Mouse (Mus musculus): ENCODE results near the gene Zbtb38. TPM values are rescaled to one million over a fixed set of nuclear protein-coding genes. Genes with fewer than 3 reads are reported as not detected.

Gene Zbtb38
- total RNA-seq, 1 experiment from 2014 or later: 31.0 TPM

GRCm38 (mm10) chr9:96763847-96764631 is 11.4 kb upstream of the Zbtb38 start:
- no peak for ATAC-seq (ENCODE audit: extremely low read depth, insufficient number of reproducible peaks, low FRiP score, poor library complexity, severe bottlenecking)

GRCm38 (mm10) chr9:96763025-96763424 is 10.4 kb upstream of the Zbtb38 start:
- ATAC-seq (ENCODE audit: extremely low read depth, insufficient number of reproducible peaks, low FRiP score, poor library complexity, severe bottlenecking): no peak

GRCm38 (mm10) chr9:96758749-96759597 is 6.3 kb upstream of the Zbtb38 start:
- peak; percentile 92 for ATAC-seq (ENCODE audit: extremely low read depth, insufficient number of reproducible peaks, low FRiP score, poor library complexity, severe bottlenecking)

GRCm38 (mm10) chr9:96756638-96757435 is 4.2 kb upstream of the Zbtb38 start:
- ATAC-seq (ENCODE audit: extremely low read depth, insufficient number of reproducible peaks, low FRiP score, poor library complexity, severe bottlenecking): no peak

GRCm38 (mm10) chr9:96755761-96756160 is 3.1 kb upstream of the Zbtb38 start:
- no peak for ATAC-seq (ENCODE audit: extremely low read depth, insufficient number of reproducible peaks, low FRiP score, poor library complexity, severe bottlenecking)

GRCm38 (mm10) chr9:96754625-96754969 is 2.0 kb upstream of the Zbtb38 start:
- peak; percentile 48 for ATAC-seq (ENCODE audit: extremely low read depth, insufficient number of reproducible peaks, low FRiP score, poor library complexity, severe bottlenecking)

- ATAC-seq (ENCODE audit: extremely low read depth, insufficient number of reproducible peaks, low FRiP score, poor library complexity, severe bottlenecking): no peak
Observed at GRCm38 (mm10) chr9:96753921-96754624, 1.4 kb upstream of the Zbtb38 start.

- no peak for ATAC-seq (ENCODE audit: extremely low read depth, insufficient number of reproducible peaks, low FRiP score, poor library complexity, severe bottlenecking)
Observed at GRCm38 (mm10) chr9:96753392-96753791, 761 bp upstream of the Zbtb38 start.

- ATAC-seq (ENCODE audit: extremely low read depth, insufficient number of reproducible peaks, low FRiP score, poor library complexity, severe bottlenecking): no peak
Observed at GRCm38 (mm10) chr9:96751821-96752602, 619 bp downstream of the Zbtb38 start.

- no peak for ATAC-seq (ENCODE audit: extremely low read depth, insufficient number of reproducible peaks, low FRiP score, poor library complexity, severe bottlenecking)
Observed at GRCm38 (mm10) chr9:96750636-96751035, 2.0 kb downstream of the Zbtb38 start.

- ATAC-seq (ENCODE audit: extremely low read depth, insufficient number of reproducible peaks, low FRiP score, poor library complexity, severe bottlenecking): no peak
Observed at GRCm38 (mm10) chr9:96746527-96746926, 6.1 kb downstream of the Zbtb38 start.

GRCm38 (mm10) chr9:96744909-96745308 is 7.7 kb downstream of the Zbtb38 start:
- ATAC-seq (ENCODE audit: extremely low read depth, insufficient number of reproducible peaks, low FRiP score, poor library complexity, severe bottlenecking): no peak

GRCm38 (mm10) chr9:96741365-96742085 is 11.1 kb downstream of the Zbtb38 start:
- ATAC-seq (ENCODE audit: extremely low read depth, insufficient number of reproducible peaks, low FRiP score, poor library complexity, severe bottlenecking): no peak

- no peak for ATAC-seq (ENCODE audit: extremely low read depth, insufficient number of reproducible peaks, low FRiP score, poor library complexity, severe bottlenecking)
Observed at GRCm38 (mm10) chr9:96740712-96741364, 11.8 kb downstream of the Zbtb38 start.

- ATAC-seq (ENCODE audit: extremely low read depth, insufficient number of reproducible peaks, low FRiP score, poor library complexity, severe bottlenecking): peak; percentile 75
Observed at GRCm38 (mm10) chr9:96739808-96740711, 12.6 kb downstream of the Zbtb38 start.

Measured in neutrophil, adult 5-6 weeks (primary cell).